In the genomic region with DNA sequence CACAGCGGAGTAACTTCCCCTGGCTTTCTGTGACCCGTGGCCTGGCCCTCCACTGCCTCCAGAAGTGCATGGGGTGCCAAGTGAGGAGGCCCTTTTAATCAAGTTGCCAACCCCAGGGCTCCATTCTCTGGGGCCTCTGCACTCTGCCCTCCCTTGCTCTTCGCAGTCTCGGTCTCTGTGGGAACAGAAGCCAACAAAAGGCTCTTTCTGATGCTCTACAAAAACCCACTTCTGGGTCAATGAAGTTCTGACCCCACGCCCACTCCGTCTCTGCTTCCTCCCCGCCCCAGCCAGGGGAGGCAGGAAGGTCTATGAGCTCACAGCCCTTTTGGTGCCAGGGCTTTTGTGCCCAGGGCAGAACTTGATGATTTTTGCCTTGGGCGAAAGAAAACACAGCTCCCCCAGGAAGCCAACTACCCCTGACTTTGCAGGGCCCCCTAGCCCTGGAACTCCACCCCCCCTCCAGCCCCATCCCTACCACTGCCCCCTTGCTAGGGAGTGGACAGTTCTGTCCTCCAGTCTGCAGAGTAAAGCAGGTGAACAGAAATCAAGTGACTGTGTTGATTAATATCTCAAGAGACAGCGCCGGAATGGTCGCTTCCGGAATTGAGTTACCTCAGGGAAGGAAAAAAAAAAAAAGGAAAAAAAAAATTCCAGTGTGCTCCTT, we compare ENCODE assay signal across 9 mouse cellular contexts.
DNase-seq lines count a peak whose midpoint lies in the region; ATAC-seq and TF ChIP-seq lines count a peak whose summit lies in the region.
"Had no signal": no experiment of that assay in that cellular context is flagged by ENCODE, and none has a peak within 500 bp of the region (broad histone marks: within the 10 kb centered on the region; RNA-seq: fewer than 3 reads in every experiment).

No protein-coding gene starts in this region.

- peak; percentile 25; the same call in 1 of the 2 replicates for ATAC-seq in stomach, embryonic 14.5 days (ENCODE audit: insufficient number of reproducible peaks, insufficient read depth, low FRiP score, low read depth)
- ATAC-seq in stomach, postnatal 0 days (ENCODE audit: low FRiP score, low TSS enrichment): no peak
- ATAC-seq in neural tube, embryonic 13.5 days (ENCODE audit: low read depth): peak; percentile 79
- no peak for ATAC-seq in erythroid progenitor cell, adult 5-6 weeks (replicated peaks; ENCODE audit: low FRiP score, poor library complexity, severe bottlenecking)

- peak; percentile 47 for DNase-seq in adrenal gland, postnatal 14 days
- DNase-seq in adrenal gland, postnatal 4 days (ENCODE audit: low spot score in 2 of 2): no peak
- no peak for DNase-seq in stomach, postnatal 0 days (ENCODE audit: low spot score)
- peak; percentile 46 to 48 for DNase-seq in kidney, postnatal 36 days
- no peak for DNase-seq in spleen, postnatal 36 days (ENCODE audit: low spot score in 2 of 2)

- TF ChIP-seq EP300 in stomach, postnatal 0 days (optimal IDR thresholded peaks at IDR 0.05): no peak

- 52% methylated on average over 12 of the region's 12 CpGs for WGBS in stomach, embryonic 14.5 days
- 57% methylated on average over 12 of the region's 12 CpGs for WGBS in stomach, postnatal 0 days
- WGBS in neural tube, embryonic 13.5 days: 11% methylated on average over 12 of the region's 12 CpGs

- 0 out of 2 replicates have a peak overlapping the region, but pooled peaks have one; percentile 10 for H3K27ac ChIP-seq in stomach, embryonic 14.5 days (ENCODE audit: low read length)
- no peak overlapping the region for H3K27ac ChIP-seq in stomach, postnatal 0 days (replicated peaks)
- H3K27ac ChIP-seq in neural tube, embryonic 13.5 days (replicated peaks): peak overlapping the region; percentile 79
- H3K27ac ChIP-seq: macrophage had no signal

- no peaks in the 10 kb centered on the region for H3K36me3 ChIP-seq in stomach, embryonic 14.5 days (ENCODE audit: control insufficient read depth, insufficient read depth, low read length)
- H3K36me3 ChIP-seq in stomach, postnatal 0 days (ENCODE audit: control insufficient read depth, insufficient read depth, low read length): no peaks in the 10 kb centered on the region
- no peaks in the 10 kb centered on the region for H3K36me3 ChIP-seq in neural tube, embryonic 13.5 days

- H3K9ac ChIP-seq in stomach, embryonic 14.5 days (replicated peaks; ENCODE audit: low read depth, low read length): no peak overlapping the region
- no peak overlapping the region for H3K9ac ChIP-seq in stomach, postnatal 0 days (ENCODE audit: low read length)
- H3K9ac ChIP-seq in neural tube, embryonic 13.5 days: peak overlapping the region; percentile 31

- H3K4me3 ChIP-seq in stomach, embryonic 14.5 days (ENCODE audit: low read depth, low read length): no peak overlapping the region
- no peak overlapping the region for H3K4me3 ChIP-seq in stomach, postnatal 0 days (ENCODE audit: low read depth, low read length)
- no peak overlapping the region for H3K4me3 ChIP-seq in neural tube, embryonic 13.5 days

- no peaks in the 10 kb centered on the region for H3K27me3 ChIP-seq in stomach, embryonic 14.5 days (ENCODE audit: control insufficient read depth, insufficient read depth, low read length)
- H3K27me3 ChIP-seq in stomach, postnatal 0 days (ENCODE audit: control insufficient read depth, insufficient read depth, low read length): no peaks in the 10 kb centered on the region
- H3K27me3 ChIP-seq in neural tube, embryonic 13.5 days: no peaks in the 10 kb centered on the region

- no peak overlapping the region for H3K4me2 ChIP-seq in stomach, embryonic 14.5 days (replicated peaks; ENCODE audit: low read depth, low read length)
- H3K4me2 ChIP-seq in stomach, postnatal 0 days (replicated peaks; ENCODE audit: low read depth): no peak overlapping the region
- peak overlapping the region; percentile 15; the same call in 1 of the 2 replicates for H3K4me2 ChIP-seq in neural tube, embryonic 13.5 days

- no peak for TF ChIP-seq CTCF in stomach, postnatal 0 days (IDR thresholded peaks at IDR 0.05; ENCODE audit: low read depth)

- H3K9me3 ChIP-seq in stomach, embryonic 14.5 days (ENCODE audit: control insufficient read depth, low read depth, low read length): no peaks in the 10 kb centered on the region
- H3K9me3 ChIP-seq in stomach, postnatal 0 days (ENCODE audit: control insufficient read depth, low read length): no peaks in the 10 kb centered on the region
- no peaks in the 10 kb centered on the region for H3K9me3 ChIP-seq in neural tube, embryonic 13.5 days

- H3K4me1 ChIP-seq in stomach, embryonic 14.5 days (ENCODE audit: control insufficient read depth, insufficient read depth, low read length): peaks cover 30% of the 10 kb centered on the region; the same call in 1 of the 2 replicates
- H3K4me1 ChIP-seq in stomach, postnatal 0 days (replicated peaks; ENCODE audit: control insufficient read depth, insufficient read depth): 0 out of 2 replicates have a peak, but pooled peaks cover 6% of the 10 kb centered on the region
- H3K4me1 ChIP-seq in neural tube, embryonic 13.5 days (replicated peaks): peaks cover 71% of the 10 kb centered on the region

Comparison
In these comparisons a context has a peak if more than half of its experiments do, and no peak if none do; other contexts are left out.
1. DNase-seq: peak in adrenal gland, postnatal 14 days (single experiment) and kidney, postnatal 36 days (2 of 2); none in adrenal gland, postnatal 4 days (0 of 2), stomach, postnatal 0 days (single experiment) and spleen, postnatal 36 days (0 of 2).
2. ATAC-seq: peak in stomach, embryonic 14.5 days (single experiment) and neural tube, embryonic 13.5 days (single experiment); none in stomach, postnatal 0 days (single experiment) and erythroid progenitor cell, adult 5-6 weeks (single experiment).